Mouse (Mus musculus): ENCODE measurements around the gene Kctd13. TPM values are rescaled to one million over a fixed set of nuclear protein-coding genes. Genes with fewer than 3 reads are reported as not detected.

The Kctd13 gene
- polyA plus RNA-seq, 1 experiment from 2014 or later: 85.7 TPM

Other genes starting within 250 kb of the Kctd13 start
- 141 and 158 TPM in 2 replicates for gene Bola2, start 233.5 kb upstream of the Kctd13 start, polyA plus RNA-seq (2015; fragmentation: Nextera tagmentation; extraction: Ambion mirVana)
- gene Slx1b, start 233.1 kb upstream of the Kctd13 start, polyA plus RNA-seq (2015; fragmentation: Nextera tagmentation; extraction: Ambion mirVana): 21.0 and 21.1 TPM in 2 replicates
- 96.3 and 101 TPM in 2 replicates for gene Coro1a, start 221.1 kb upstream of the Kctd13 start, polyA plus RNA-seq (2015; fragmentation: Nextera tagmentation; extraction: Ambion mirVana)
- 78.8 and 80.7 TPM in 2 replicates for gene Mapk3, start 169.3 kb upstream of the Kctd13 start, polyA plus RNA-seq (2015; fragmentation: Nextera tagmentation; extraction: Ambion mirVana)
- 2.5 and 2.9 TPM in 2 replicates for gene Gdpd3, start 162.5 kb upstream of the Kctd13 start, polyA plus RNA-seq (2015; fragmentation: Nextera tagmentation; extraction: Ambion mirVana)
- gene Ypel3, start 151.9 kb upstream of the Kctd13 start, polyA plus RNA-seq (2015; fragmentation: Nextera tagmentation; extraction: Ambion mirVana): 163 and 180 TPM in 2 replicates
- gene Tbx6, start 147.4 kb upstream of the Kctd13 start, polyA plus RNA-seq (2015; fragmentation: Nextera tagmentation; extraction: Ambion mirVana): 0.36 and 0.49 TPM in 2 replicates
- 224 and 241 TPM in 2 replicates for gene Ppp4c, start 136.4 kb upstream of the Kctd13 start, polyA plus RNA-seq (2015; fragmentation: Nextera tagmentation; extraction: Ambion mirVana)
- gene Fam57b, start 131.2 kb upstream of the Kctd13 start, polyA plus RNA-seq (2015; fragmentation: Nextera tagmentation; extraction: Ambion mirVana): 48.3 and 52.6 TPM in 2 replicates
- gene 4930451I11Rik, start 97.2 kb upstream of the Kctd13 start, polyA plus RNA-seq (2015; fragmentation: Nextera tagmentation; extraction: Ambion mirVana): not detected in 2 replicates
- gene Doc2a, start 81.5 kb upstream of the Kctd13 start, polyA plus RNA-seq (2015; fragmentation: Nextera tagmentation; extraction: Ambion mirVana): 5.3 and 8.5 TPM in 2 replicates
- 26.8 and 28.5 TPM in 2 replicates for gene Hirip3, start 66.9 kb upstream of the Kctd13 start, polyA plus RNA-seq (2015; fragmentation: Nextera tagmentation; extraction: Ambion mirVana)
- 84.3 and 88.8 TPM in 2 replicates for gene Ino80e, start 66.5 kb upstream of the Kctd13 start, polyA plus RNA-seq (2015; fragmentation: Nextera tagmentation; extraction: Ambion mirVana)
- gene Taok2, start 44.2 kb upstream of the Kctd13 start, polyA plus RNA-seq (2015; fragmentation: Nextera tagmentation; extraction: Ambion mirVana): 61.4 and 63.1 TPM in 2 replicates
- gene Tmem219, start 6.0 kb upstream of the Kctd13 start, polyA plus RNA-seq (2015; fragmentation: Nextera tagmentation; extraction: Ambion mirVana): 33.2 and 35.0 TPM in 2 replicates
- gene Asphd1, start 20.7 kb downstream of the Kctd13 start, polyA plus RNA-seq (2015; fragmentation: Nextera tagmentation; extraction: Ambion mirVana): 5.5 and 5.8 TPM in 2 replicates
- gene Sez6l2, start 21.7 kb downstream of the Kctd13 start, polyA plus RNA-seq (2015; fragmentation: Nextera tagmentation; extraction: Ambion mirVana): 34.9 and 35.3 TPM in 2 replicates
- 101 and 108 TPM in 2 replicates for gene Cdipt, start 47.0 kb downstream of the Kctd13 start, polyA plus RNA-seq (2015; fragmentation: Nextera tagmentation; extraction: Ambion mirVana)
- gene Cdiptos, start 47.2 kb downstream of the Kctd13 start, polyA plus RNA-seq (2015; fragmentation: Nextera tagmentation; extraction: Ambion mirVana): 0.72 and 0.85 TPM in 2 replicates
- 3.0 and 3.7 TPM in 2 replicates for gene Mvp, start 85.7 kb downstream of the Kctd13 start, polyA plus RNA-seq (2015; fragmentation: Nextera tagmentation; extraction: Ambion mirVana)
- 0.30 TPM in 1 of 2 replicates, not detected in the other for gene Pagr1b, start 87.6 kb downstream of the Kctd13 start, polyA plus RNA-seq (2015; fragmentation: Nextera tagmentation; extraction: Ambion mirVana)
- 39.8 and 40.8 TPM in 2 replicates for gene Pagr1a, start 88.5 kb downstream of the Kctd13 start, polyA plus RNA-seq (2015; fragmentation: Nextera tagmentation; extraction: Ambion mirVana)
- gene Gm42742, start 92.2 kb downstream of the Kctd13 start, polyA plus RNA-seq (2015; fragmentation: Nextera tagmentation; extraction: Ambion mirVana): 72.0 and 73.9 TPM in 2 replicates
- 10.8 and 11.9 TPM in 2 replicates for gene Prrt2, start 92.3 kb downstream of the Kctd13 start, polyA plus RNA-seq (2015; fragmentation: Nextera tagmentation; extraction: Ambion mirVana)
- gene Maz, start 98.2 kb downstream of the Kctd13 start, polyA plus RNA-seq (2015; fragmentation: Nextera tagmentation; extraction: Ambion mirVana): 58.2 and 72.5 TPM in 2 replicates
- gene Kif22, start 113.6 kb downstream of the Kctd13 start, polyA plus RNA-seq (2015; fragmentation: Nextera tagmentation; extraction: Ambion mirVana): 57.5 and 61.0 TPM in 2 replicates
- gene Zg16, start 158.4 kb downstream of the Kctd13 start, polyA plus RNA-seq (2015; fragmentation: Nextera tagmentation; extraction: Ambion mirVana): not detected in 2 replicates
- gene AI467606, start 162.5 kb downstream of the Kctd13 start, polyA plus RNA-seq (2015; fragmentation: Nextera tagmentation; extraction: Ambion mirVana): 0.90 and 1.5 TPM in 2 replicates
- 0.79 and 0.98 TPM in 2 replicates for gene Qprt, start 193.3 kb downstream of the Kctd13 start, polyA plus RNA-seq (2015; fragmentation: Nextera tagmentation; extraction: Ambion mirVana)
- gene Spn, start 208.9 kb downstream of the Kctd13 start, polyA plus RNA-seq (2015; fragmentation: Nextera tagmentation; extraction: Ambion mirVana): 0.06 and 0.09 TPM in 2 replicates